In genomic region chr8:15438546-15438945, GRCm38 (mm10) we compare ENCODE assay signal across 10 mouse cellular contexts.
DNase-seq lines count a peak whose midpoint lies in the region; ATAC-seq and TF ChIP-seq lines count a peak whose summit lies in the region.
"Had no signal": no experiment of that assay in that cellular context is flagged by ENCODE, and none has a peak within 500 bp of the region (broad histone marks: within the 10 kb centered on the region; RNA-seq: fewer than 3 reads in every experiment).

No protein-coding gene starts in this region.

- H3K9me3 ChIP-seq in kidney, embryonic 16.5 days (ENCODE audit: low read length) = no peaks in the 10 kb centered on the region
- no peaks in the 10 kb centered on the region for H3K9me3 ChIP-seq in midbrain, postnatal 0 days (ENCODE audit: low read length)
- H3K9me3 ChIP-seq: heart, embryonic 12.5 days; limb, embryonic 15.5 days had no signal

- 47% methylated on average over 5 of the region's 5 CpGs for WGBS in kidney, embryonic 16.5 days
- whole genome bisulfite sequencing in midbrain, postnatal 0 days = 57% methylated on average over 5 of the region's 5 CpGs

- no peak for ATAC-seq in kidney, embryonic 16.5 days (ENCODE audit: low FRiP score, low TSS enrichment)
- ATAC-seq in midbrain, postnatal 0 days (ENCODE audit: low FRiP score) = no peak
- ATAC-seq: Patski had no signal

- no peak overlapping the region for H3K9ac ChIP-seq in kidney, embryonic 16.5 days (replicated peaks; ENCODE audit: low read length)
- H3K9ac ChIP-seq in midbrain, postnatal 0 days (replicated peaks; ENCODE audit: low read length, poor library complexity, severe bottlenecking) = no peak overlapping the region
- H3K9ac ChIP-seq: heart, embryonic 12.5 days; limb, embryonic 15.5 days had no signal

- H3K27me3 ChIP-seq in kidney, embryonic 16.5 days (ENCODE audit: insufficient read depth, low read length) = no peaks in the 10 kb centered on the region
- H3K27me3 ChIP-seq in midbrain, postnatal 0 days (ENCODE audit: insufficient read depth, low read length) = no peaks in the 10 kb centered on the region
- H3K27me3 ChIP-seq: heart, embryonic 12.5 days; limb, embryonic 15.5 days; Patski had no signal

- H3K4me3 ChIP-seq in kidney, embryonic 16.5 days (ENCODE audit: low read length) = no peak overlapping the region
- no peak overlapping the region for H3K4me3 ChIP-seq in midbrain, postnatal 0 days (ENCODE audit: low read depth, low read length)
- H3K4me3 ChIP-seq: heart, embryonic 12.5 days; limb, embryonic 15.5 days had no signal

- TF ChIP-seq CTCF in midbrain, postnatal 0 days (IDR thresholded peaks at IDR 0.05) = no peak

- DNase-seq in kidney, adult 9 months = peak; percentile 7
- DNase-seq in WW6 (ENCODE audit: low read depth, low spot score) = peak; percentile 48
- DNase-seq in embryo, embryonic 10.5 days (ENCODE audit: low spot score) = peak; percentile 75
- peak; percentile 10 for DNase-seq in midbrain, postnatal 0 days (ENCODE audit: low spot score)
- no peak for DNase-seq in right cerebral cortex, adult 2 months (ENCODE audit: low spot score in 2 of 2)
- DNase-seq in natural killer cell, adult 2 months (ENCODE audit: low spot score in 2 of 2) = no peak

- H3K27ac ChIP-seq in kidney, embryonic 16.5 days (ENCODE audit: low read length) = no peak overlapping the region
- H3K27ac ChIP-seq in midbrain, postnatal 0 days (ENCODE audit: low read depth, low read length) = no peak overlapping the region
- H3K27ac ChIP-seq: limb, embryonic 15.5 days had no signal

- no peaks in the 10 kb centered on the region for H3K36me3 ChIP-seq in kidney, embryonic 16.5 days (ENCODE audit: insufficient read depth, low read length)
- no peaks in the 10 kb centered on the region for H3K36me3 ChIP-seq in midbrain, postnatal 0 days (ENCODE audit: insufficient read depth, low read length)
- H3K36me3 ChIP-seq: heart, embryonic 12.5 days; limb, embryonic 15.5 days had no signal

- no peaks in the 10 kb centered on the region for H3K4me1 ChIP-seq in kidney, embryonic 16.5 days (ENCODE audit: insufficient read depth, low read length)
- no peaks in the 10 kb centered on the region for H3K4me1 ChIP-seq in midbrain, postnatal 0 days (ENCODE audit: insufficient read depth, low read length)
- H3K4me1 ChIP-seq: heart, embryonic 12.5 days; limb, embryonic 15.5 days had no signal

- H3K4me2 ChIP-seq in kidney, embryonic 16.5 days (replicated peaks; ENCODE audit: low read depth, low read length) = no peak overlapping the region
- H3K4me2 ChIP-seq in midbrain, postnatal 0 days (ENCODE audit: low read depth, low read length, poor library complexity, severe bottlenecking) = no peak overlapping the region
- H3K4me2 ChIP-seq: heart, embryonic 12.5 days; limb, embryonic 15.5 days had no signal

Comparison
In these comparisons a context has a peak if more than half of its experiments do, and no peak if none do; other contexts are left out.
1. DNase-seq: peak in kidney, adult 9 months (single experiment), WW6 (single experiment), embryo, embryonic 10.5 days (single experiment) and midbrain, postnatal 0 days (single experiment); none in right cerebral cortex, adult 2 months (0 of 2) and natural killer cell, adult 2 months (0 of 2).